Mouse (Mus musculus) fat pad, adult 2 months (tissue): ENCODE measurements around the gene Olfr1079.
"Not testable (repeated sequence)": the region's sequence is repeated elsewhere in the genome, so short reads cannot be mapped to it uniquely, and the experiment has no call there.

ENCODE experiments used
- DNase-seq: peaks from one replicate; pipeline ENCODE4 v3.0.0-alpha.2; 2011; ENCODE audit warnings: low read depth, low spot score; ENCODE audit errors: extremely low read depth

Gene Olfr1079

GRCm38 (mm10) chr2:86542380-86542779 is at the start of gene Olfr1079:
TSS of gene Olfr1079 (minus strand) at chr2:86542480.
- DNase-seq, result no peak

DNA sequence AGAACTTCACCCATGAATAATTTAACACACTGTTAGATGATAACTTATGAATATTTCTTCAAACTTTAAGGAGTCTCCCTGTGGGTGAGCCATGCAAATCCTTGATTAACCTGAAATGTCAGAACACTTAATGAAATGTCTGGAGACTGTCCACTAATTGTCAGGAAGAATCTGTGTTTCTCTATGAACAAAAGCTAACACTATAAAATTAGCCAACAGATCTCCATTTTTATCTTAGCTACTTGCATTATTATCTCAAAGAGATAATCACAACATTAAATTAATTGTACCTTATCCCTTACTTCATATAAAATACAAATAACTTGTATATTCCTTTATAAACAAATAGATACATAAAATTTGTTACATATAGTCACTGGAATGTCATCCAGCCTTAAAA is 15.9 kb upstream of the Olfr1079 start, which contains the start of gene Olfr1080:
Gene Olfr1080, minus strand, starts transcription at position 101 of the 400 bp plus-strand sequence.
- DNase-seq, result not testable (repeated sequence)

DNA sequence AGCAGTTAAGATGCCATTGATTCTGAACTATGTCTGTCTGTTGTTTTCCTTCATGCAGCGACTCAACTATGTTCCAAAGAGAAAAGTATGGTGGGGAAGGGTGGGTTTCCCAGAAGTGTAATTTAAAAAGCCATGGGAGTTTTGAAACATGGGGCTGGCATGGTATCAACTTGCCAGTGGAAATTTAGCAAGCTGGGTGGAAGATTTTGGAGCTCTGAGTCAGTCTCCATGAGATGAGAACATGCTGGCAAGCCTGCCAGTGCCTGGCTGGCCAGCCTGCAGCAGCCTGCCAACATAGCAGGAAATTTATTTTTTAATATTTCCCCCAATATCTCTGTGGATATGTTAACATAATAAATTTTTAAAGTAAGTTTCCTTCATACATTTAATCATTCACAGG is 11.3 kb downstream of the Olfr1079 start:
- no peak for DNase-seq

DNA sequence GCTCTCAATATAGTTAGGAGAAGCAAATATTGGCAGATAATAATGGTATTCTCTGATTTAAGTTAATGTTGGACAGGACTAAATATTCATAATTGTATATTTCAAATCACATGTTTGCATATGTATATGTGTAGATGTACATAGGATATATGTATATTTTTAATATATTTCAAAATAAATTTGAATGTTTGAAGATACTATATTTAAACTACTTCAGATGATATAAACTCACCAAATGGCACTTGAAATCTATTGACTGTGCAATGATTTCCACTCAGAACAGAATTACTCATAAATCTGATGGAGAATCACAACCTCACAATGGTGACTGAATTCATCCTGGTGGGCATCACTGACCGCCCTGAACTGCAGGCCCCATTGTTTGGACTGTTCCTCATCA is 34.1 kb downstream of the Olfr1079 start, which contains the start of gene Olfr1076:
Gene Olfr1076, plus strand, starts transcription at position 301 of the 400 bp plus-strand sequence.
- no peak for DNase-seq

DNA sequence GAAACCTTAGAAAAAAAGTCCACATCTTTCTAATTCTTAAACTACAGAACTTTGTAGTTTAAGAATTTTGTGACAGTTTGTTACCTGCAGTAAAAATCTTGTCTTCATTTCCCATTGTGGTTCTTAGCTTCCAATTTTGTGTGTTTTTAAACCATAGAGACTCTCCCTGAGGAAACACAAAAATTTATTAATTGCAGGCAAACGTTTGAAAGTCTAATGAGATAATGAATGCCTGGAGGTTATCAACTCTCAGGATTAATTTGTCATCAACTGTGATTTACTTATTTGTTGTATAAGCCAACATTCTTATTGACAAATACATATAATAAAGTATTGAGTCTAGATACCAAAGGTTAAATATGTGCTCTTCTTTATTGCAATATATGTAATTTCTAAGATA is 55.0 kb downstream of the Olfr1079 start, which contains the start of gene Olfr228:
Gene Olfr228, minus strand, starts transcription at position 101 of the 400 bp plus-strand sequence.
- no peak for DNase-seq
